Mouse (Mus musculus): Measurements from ENCODE around the gene Hoxc10.

DNA sequence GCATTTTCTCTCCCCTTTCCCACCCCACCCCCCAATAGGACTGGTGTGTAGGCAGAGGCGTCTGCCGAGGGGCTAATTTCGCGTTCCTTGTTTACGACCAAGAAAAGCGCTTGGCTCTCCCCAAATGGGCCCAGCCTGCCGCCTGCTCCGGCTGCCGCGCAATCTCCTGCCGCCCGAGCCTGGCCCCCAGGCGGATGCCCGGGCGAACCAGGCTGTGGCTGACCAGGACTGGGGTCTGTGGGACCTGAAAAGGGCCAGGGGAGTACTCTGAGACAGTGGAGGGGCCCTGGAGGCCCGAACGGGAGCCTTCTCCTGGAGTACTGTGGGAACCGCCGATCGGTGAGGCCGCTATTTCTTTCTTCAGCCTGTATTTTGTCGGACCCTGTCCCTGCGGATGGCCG, 33.9 kb downstream of the Hoxc10 start:
- TF ChIP-seq CTCF (IDR thresholded peaks at IDR 0.05; ENCODE audit: low read depth, low read length), result no peak
- TF ChIP-seq POLR2A (IDR thresholded peaks at IDR 0.05; ENCODE audit: borderline replicate concordance, low read depth, low read length), result no peak

All from bone marrow macrophage, adult 2 months (primary cell).